Mouse (Mus musculus) lung, embryonic 16.5 days (tissue): Measurements from ENCODE around the gene Hsf4. TPM values are rescaled to one million over a fixed set of nuclear protein-coding genes. Genes with fewer than 3 reads are reported as not detected.

Experiments
- ATAC-seq: fragments of 200-750 bp; cut with Nextera tagmentation; 2 replicates; pipeline ENCODE4 v1.8.0; 2017; ENCODE audit warnings: low read depth, mild to moderate bottlenecking, moderate library complexity
- H3K27ac ChIP-seq: fragments of 300-500 bp; sonication (generic); 2 replicates; pipeline ENCODE4 v1.5.1; 2014; ENCODE audit warnings: mild to moderate bottlenecking, control low read depth, low read length
- H3K27me3 ChIP-seq: fragments of 300-500 bp; sonication (generic); 2 replicates; pipeline ENCODE4 v1.6.1; 2014; ENCODE audit warnings: low read depth, low read length, mixed read lengths; ENCODE audit not compliant: control insufficient read depth, insufficient read depth
- H3K36me3 ChIP-seq: fragments of 300-500 bp; sonication (generic); 2 replicates; pipeline ENCODE4 v1.6.1; 2014; ENCODE audit warnings: low read length; ENCODE audit not compliant: control insufficient read depth, insufficient read depth
- H3K4me1 ChIP-seq: fragments of 300-500 bp; sonication (generic); replicated peaks from 2 replicates; pipeline ENCODE4 v1.6.1; 2014; ENCODE audit warnings: low read length, mixed read lengths; ENCODE audit not compliant: control insufficient read depth, insufficient read depth
- H3K4me2 ChIP-seq: fragments of 300-500 bp; sonication (generic); 2 replicates; pipeline ENCODE4 v1.6.1; 2014; ENCODE audit warnings: low read depth, low read length, control low read depth
- H3K4me3 ChIP-seq: fragments of 300-500 bp; sonication (generic); 2 replicates; pipeline ENCODE4 v1.5.1; 2014; ENCODE audit warnings: mild to moderate bottlenecking, low read length, control low read depth
- H3K9ac ChIP-seq: fragments of 300-500 bp; sonication (generic); 2 replicates; pipeline ENCODE4 v1.6.1; 2014; ENCODE audit warnings: low read length, control low read depth
- H3K9me3 ChIP-seq: fragments of 300-500 bp; sonication (generic); 2 replicates; pipeline ENCODE4 v1.6.1; 2016; ENCODE audit warnings: low read length; ENCODE audit not compliant: control insufficient read depth
- WGBS: fragments of 180-500 bp; shearing (Covaris S2); extraction: QIAGEN DNeasy Blood & Tissue Kit; methylation state at CpG from one replicate; pipeline ENCODE4 v1.1.7; 2014; 5-methylcytosine and 5-hydroxymethylcytosine counted together
- polyA plus RNA-seq: library from polyadenylated mRNA; unstranded; fragments of >200 nt; fragmentation: Nextera tagmentation; extraction: Ambion mirVana; gene quantifications from 2 replicates; pipeline ENCODE4 v1.2.1, GENCODE M21; 2015

Gene Hsf4
- polyA plus RNA-seq, 1 experiment from 2014 or later: 0.65 TPM

DNA sequence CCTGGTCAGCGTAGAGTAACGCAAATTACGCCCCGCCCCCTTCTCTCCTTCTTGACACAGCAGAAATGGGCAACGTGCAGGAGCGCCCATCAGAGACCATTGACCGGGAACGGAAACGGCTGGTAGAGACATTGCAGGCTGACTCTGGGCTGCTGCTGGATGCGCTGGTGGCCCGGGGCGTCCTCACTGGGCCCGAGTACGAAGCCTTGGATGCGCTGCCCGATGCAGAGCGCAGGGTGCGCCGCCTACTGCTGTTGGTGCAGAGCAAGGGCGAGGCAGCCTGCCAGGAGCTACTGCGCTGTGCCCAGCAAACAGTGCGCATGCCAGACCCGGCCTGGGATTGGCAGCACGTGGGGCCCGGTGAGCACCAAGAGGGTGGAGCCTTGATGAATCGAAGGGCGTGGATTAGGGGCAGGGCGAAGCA, 9.3 kb downstream of the Hsf4 start:
- Histone ChIP-seq H3K9ac (0 out of 2 replicates have a peak overlapping the region, but pooled peaks have one; percentile 4), H3K27me3 (peaks cover 54% of the 10 kb centered on the region)

GRCm38 (mm10) chr8:105280567-105280966, 11.0 kb downstream of the Hsf4 start:
- ATAC-seq: no peak
- no peak overlapping the region for H3K4me2 ChIP-seq
- no peak overlapping the region for H3K4me3 ChIP-seq
- H3K9me3 ChIP-seq: no peaks in the 10 kb centered on the region
- peaks cover 38% of the 10 kb centered on the region for H3K27me3 ChIP-seq
- H3K36me3 ChIP-seq: no peaks in the 10 kb centered on the region
- no peak overlapping the region for H3K9ac ChIP-seq
- H3K4me1 ChIP-seq: peaks cover 26% of the 10 kb centered on the region
- WGBS: 70% methylated on average over 3 of the region's 3 CpGs
- no peak overlapping the region for H3K27ac ChIP-seq

More for the DNA sequence above, 9.3 kb downstream of the Hsf4 start:
- Histone ChIP-seq H3K4me3 (peak overlapping the region; percentile 27), H3K4me1 (peaks cover 27% of the 10 kb centered on the region), H3K4me2 (peak overlapping the region; percentile 48), H3K36me3 (no peaks in the 10 kb centered on the region), H3K27ac (no peak overlapping the region), H3K9me3 (no peaks in the 10 kb centered on the region)
- peak; percentile 57 for ATAC-seq
- 4% methylated on average over 28 of the region's 28 CpGs for WGBS

GRCm38 (mm10) chr8:105281821-105282220, 12.2 kb downstream of the Hsf4 start:
- no peak overlapping the region for H3K9ac ChIP-seq
- H3K4me2 ChIP-seq: no peak overlapping the region
- peaks cover 18% of the 10 kb centered on the region for H3K4me1 ChIP-seq
- H3K27ac ChIP-seq: no peak overlapping the region
- ATAC-seq: peak; percentile 57
- no peaks in the 10 kb centered on the region for H3K36me3 ChIP-seq
- H3K4me3 ChIP-seq: no peak overlapping the region
- WGBS: 63% methylated on average over 12 of the region's 12 CpGs
- H3K27me3 ChIP-seq: peaks cover 25% of the 10 kb centered on the region
- no peaks in the 10 kb centered on the region for H3K9me3 ChIP-seq

GRCm38 (mm10) chr8:105282239-105282638, 12.6 kb downstream of the Hsf4 start:
- Histone ChIP-seq H3K27me3 (peaks cover 21% of the 10 kb centered on the region), H3K27ac (no peak overlapping the region), H3K4me1 (peaks cover 18% of the 10 kb centered on the region), H3K4me3 (no peak overlapping the region), H3K9ac (no peak overlapping the region), H3K9me3 (no peaks in the 10 kb centered on the region), H3K4me2 (no peak overlapping the region), H3K36me3 (no peaks in the 10 kb centered on the region)
- WGBS: 77% methylated on average over 4 of the region's 4 CpGs
- ATAC-seq: no peak

- ATAC-seq: peak; percentile 64
Observed at GRCm38 (mm10) chr8:105283074-105283473, 13.5 kb downstream of the Hsf4 start.

DNA sequence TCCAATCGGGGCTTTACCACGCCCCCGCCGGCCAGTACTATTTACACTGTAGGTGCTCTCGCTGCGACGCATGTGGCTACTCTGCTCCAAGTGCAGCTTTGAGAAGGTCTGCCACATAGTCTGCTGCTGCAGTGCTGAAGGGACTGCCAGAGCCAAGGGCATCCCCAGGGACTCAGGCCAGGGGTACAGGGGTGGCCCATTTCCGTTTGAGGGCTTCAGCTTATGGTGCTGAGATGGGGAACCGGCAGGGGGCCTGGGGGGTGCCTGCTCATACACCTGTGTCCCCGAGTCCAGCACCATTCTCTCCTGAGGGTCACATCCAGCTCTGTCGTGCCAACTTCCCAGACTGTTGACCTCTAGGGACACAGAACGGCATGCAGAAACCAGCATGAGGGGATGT, 15.9 kb downstream of the Hsf4 start:
- Histone ChIP-seq H3K4me3 (no peak overlapping the region), H3K9me3 (no peaks in the 10 kb centered on the region), H3K4me2 (no peak overlapping the region), H3K4me1 (peaks cover 29% of the 10 kb centered on the region), H3K27ac (no peak overlapping the region), H3K36me3 (no peaks in the 10 kb centered on the region), H3K9ac (no peak overlapping the region), H3K27me3 (peaks cover 3% of the 10 kb centered on the region)
- 48% methylated on average over 12 of the region's 12 CpGs for WGBS
- ATAC-seq: no peak

More at GRCm38 (mm10) chr8:105283074-105283473, 13.5 kb downstream of the Hsf4 start:
- H3K4me2 ChIP-seq: no peak overlapping the region
- no peak overlapping the region for H3K4me3 ChIP-seq
- H3K9ac ChIP-seq: no peak overlapping the region
- H3K27me3 ChIP-seq: peaks cover 13% of the 10 kb centered on the region
- peaks cover 20% of the 10 kb centered on the region for H3K4me1 ChIP-seq
- no peaks in the 10 kb centered on the region for H3K36me3 ChIP-seq
- no peaks in the 10 kb centered on the region for H3K9me3 ChIP-seq
- 0 out of 2 replicates have a peak overlapping the region, but pooled peaks have one; percentile 26 for H3K27ac ChIP-seq
- WGBS: 31% methylated on average over 23 of the region's 23 CpGs

- H3K9ac ChIP-seq: no peak overlapping the region
- H3K36me3 ChIP-seq: no peaks in the 10 kb centered on the region
- H3K4me1 ChIP-seq: peaks cover 30% of the 10 kb centered on the region
- no peak overlapping the region for H3K27ac ChIP-seq
- H3K4me2 ChIP-seq: no peak overlapping the region
- whole genome bisulfite sequencing: 82% methylated on average over 4 of the region's 4 CpGs
- ATAC-seq: no peak
- no peak overlapping the region for H3K4me3 ChIP-seq
- H3K27me3 ChIP-seq: peaks cover 7% of the 10 kb centered on the region
- H3K9me3 ChIP-seq: no peaks in the 10 kb centered on the region
Observed at GRCm38 (mm10) chr8:105286907-105287306, 17.3 kb downstream of the Hsf4 start.

- ATAC-seq: no peak
- WGBS: 82% methylated on average over 5 of the region's 5 CpGs
- peak overlapping the region; percentile 65; the same call in 1 of the 2 replicates for H3K9ac ChIP-seq
- H3K4me1 ChIP-seq: peaks cover 24% of the 10 kb centered on the region
- H3K36me3 ChIP-seq: no peaks in the 10 kb centered on the region
- H3K27me3 ChIP-seq: peaks cover 7% of the 10 kb centered on the region
- H3K4me3 ChIP-seq: no peak overlapping the region
- H3K4me2 ChIP-seq: peak overlapping the region; percentile 63; the same call in 1 of the 2 replicates
- no peak overlapping the region for H3K27ac ChIP-seq
- H3K9me3 ChIP-seq: no peaks in the 10 kb centered on the region
Observed at GRCm38 (mm10) chr8:105288231-105288630, 18.6 kb downstream of the Hsf4 start.

DNA sequence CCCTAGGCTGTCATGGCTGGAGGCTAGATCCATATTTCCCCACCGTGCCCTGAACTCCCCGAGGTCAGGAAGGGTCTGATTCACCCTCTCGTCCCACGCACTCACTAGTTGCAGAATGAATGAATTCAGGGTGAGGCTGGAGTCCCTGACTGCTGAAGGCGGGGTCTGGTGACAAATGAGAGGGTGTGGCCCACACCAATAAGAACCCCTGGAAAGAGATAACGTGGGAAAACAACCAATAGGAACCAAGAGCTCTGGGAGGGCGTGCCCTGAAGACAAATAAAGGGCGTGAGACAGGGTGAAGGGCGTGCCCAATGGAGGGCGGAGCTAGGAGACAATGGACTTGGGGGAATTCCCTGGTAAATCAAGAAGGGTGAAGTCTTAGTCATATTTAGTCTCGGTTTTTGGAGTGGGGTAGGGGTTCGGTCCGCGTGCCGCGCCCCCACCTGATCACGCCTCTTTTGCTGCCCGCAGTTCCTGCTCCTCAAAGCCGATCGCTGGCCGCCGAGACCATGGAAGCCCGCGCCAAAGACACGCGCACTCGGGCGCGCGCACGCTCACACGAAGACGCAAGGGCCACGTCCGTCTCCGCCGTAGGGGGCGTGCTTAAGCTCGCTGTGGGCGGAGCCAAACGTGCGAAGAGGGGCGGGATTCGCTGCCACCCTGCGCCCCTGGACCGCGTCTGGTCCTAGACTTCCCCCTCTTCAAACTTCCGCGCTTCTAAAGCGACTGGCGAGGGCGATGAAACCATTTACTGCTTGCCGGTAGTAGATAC, 19.5 kb downstream of the Hsf4 start:
- Histone ChIP-seq H3K4me3 (peak overlapping the region; percentile 56), H3K36me3 (no peaks in the 10 kb centered on the region), H3K4me1 (peaks cover 24% of the 10 kb centered on the region), H3K9ac (peak overlapping the region; percentile 65), H3K9me3 (no peaks in the 10 kb centered on the region), H3K27me3 (peaks cover 7% of the 10 kb centered on the region), H3K4me2 (peak overlapping the region; percentile 63), H3K27ac (peak overlapping the region; percentile 82)
- peak; percentile 93 for ATAC-seq
- WGBS: under 1% methylated on average over 53 of the region's 53 CpGs
